Mouse (Mus musculus) frontal cortex, adult (tissue): ENCODE results near the gene Borcs5.

Experiments
- ATAC-seq: cut with Nextera tagmentation; 2 replicates; pipeline ENCODE4 v1.9.2; 2017; ENCODE audit warnings: mild to moderate bottlenecking, moderate library complexity, mixed read lengths; ENCODE audit not compliant: low TSS enrichment

Borcs5 gene

GRCm38 (mm10) chr6:134626564-134626963, 12.7 kb upstream of the Borcs5 start:
- ATAC-seq = no peak

GRCm38 (mm10) chr6:134630447-134630846, 8.9 kb upstream of the Borcs5 start:
- ATAC-seq = no peak

- peak; percentile 92 for ATAC-seq
Measured at GRCm38 (mm10) chr6:134631947-134632687, 7.2 kb upstream of the Borcs5 start, which contains the start of gene Mansc1. Gene Mansc1, minus strand, starts transcription at chr6:134632488.

- ATAC-seq = no peak
Measured at GRCm38 (mm10) chr6:134632756-134633155, 6.6 kb upstream of the Borcs5 start.

GRCm38 (mm10) chr6:134633553-134633952, 5.8 kb upstream of the Borcs5 start:
- no peak for ATAC-seq

GRCm38 (mm10) chr6:134636476-134636875, 2.8 kb upstream of the Borcs5 start:
- ATAC-seq = no peak

GRCm38 (mm10) chr6:134639900-134640299, 590 bp downstream of the Borcs5 start:
- ATAC-seq = no peak

GRCm38 (mm10) chr6:134640485-134641475, 1.5 kb downstream of the Borcs5 start:
- peak; percentile 98 for ATAC-seq

GRCm38 (mm10) chr6:134641738-134642446, 2.6 kb downstream of the Borcs5 start:
- ATAC-seq = no peak

- ATAC-seq = no peak
Measured at GRCm38 (mm10) chr6:134643296-134643695, 4.0 kb downstream of the Borcs5 start.

GRCm38 (mm10) chr6:134646835-134647234, 7.5 kb downstream of the Borcs5 start:
- no peak for ATAC-seq

GRCm38 (mm10) chr6:134647621-134648020, 8.3 kb downstream of the Borcs5 start:
- peak; percentile 18; the same call in 1 of the 2 replicates for ATAC-seq

- peak; percentile 90 for ATAC-seq
Measured at GRCm38 (mm10) chr6:134648356-134648755, 9.0 kb downstream of the Borcs5 start.

GRCm38 (mm10) chr6:134656527-134656926, 17.2 kb downstream of the Borcs5 start:
- no peak for ATAC-seq

- peak; percentile 95 for ATAC-seq
Measured at GRCm38 (mm10) chr6:134659108-134659958, 20.0 kb downstream of the Borcs5 start.

- ATAC-seq = no peak
Measured at GRCm38 (mm10) chr6:134660714-134661406, 21.6 kb downstream of the Borcs5 start.

GRCm38 (mm10) chr6:134664573-134664972, 25.3 kb downstream of the Borcs5 start:
- no peak for ATAC-seq

GRCm38 (mm10) chr6:134665817-134666216, 26.5 kb downstream of the Borcs5 start:
- ATAC-seq = no peak

GRCm38 (mm10) chr6:134668519-134668918, 29.2 kb downstream of the Borcs5 start:
- no peak for ATAC-seq

GRCm38 (mm10) chr6:134669179-134669865, 30.0 kb downstream of the Borcs5 start:
- ATAC-seq = no peak
